Mouse (Mus musculus): ENCODE results near the gene Fubp1.

DNA sequence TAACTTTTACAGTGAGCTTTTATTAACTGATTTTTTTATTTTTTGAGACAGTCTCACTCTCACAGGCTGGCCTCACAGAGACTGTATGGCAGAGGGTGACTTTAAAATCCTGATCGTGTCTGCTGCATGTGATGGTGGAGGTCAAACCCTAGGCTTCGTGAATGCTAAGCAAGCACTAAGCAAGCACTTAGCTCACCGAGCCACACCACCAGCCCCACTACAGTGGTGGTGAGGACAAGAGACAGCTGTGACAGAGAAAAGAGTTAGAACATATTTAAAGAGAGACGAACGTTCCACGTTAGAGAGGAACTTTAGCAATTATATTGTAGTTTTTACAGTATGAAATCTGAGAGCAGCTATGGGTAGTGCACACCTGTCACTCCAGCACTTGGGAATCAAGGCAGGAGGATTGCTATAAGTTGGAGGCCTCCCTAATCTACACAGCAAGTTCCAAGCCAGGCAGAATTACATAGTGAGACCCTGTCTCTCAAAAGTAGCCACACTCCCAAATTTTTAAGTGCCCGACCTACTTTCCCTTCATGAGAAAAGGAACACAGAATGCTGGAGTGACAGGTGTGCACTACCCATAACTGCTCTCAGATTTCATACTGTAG lies 37.8 kb upstream of the Fubp1 start:
- no peak for TF ChIP-seq USF1 (IDR thresholded peaks at IDR 0.05; ENCODE audit: low read depth)
- no peak for TF ChIP-seq CTCF (IDR thresholded peaks at IDR 0.05; ENCODE audit: control insufficient read depth, insufficient read depth, insufficient read length)
- TF ChIP-seq MAX (IDR thresholded peaks at IDR 0.05), result no peak

Data from C2C12 (cell line).